Mouse (Mus musculus): ENCODE data around the gene 1810055G02Rik. TPM values are rescaled to one million over a fixed set of nuclear protein-coding genes. Genes with fewer than 3 reads are reported as not detected.

Gene 1810055G02Rik
- polyA plus RNA-seq, 1 experiment from 2014 or later = 15.9 TPM

DNA sequence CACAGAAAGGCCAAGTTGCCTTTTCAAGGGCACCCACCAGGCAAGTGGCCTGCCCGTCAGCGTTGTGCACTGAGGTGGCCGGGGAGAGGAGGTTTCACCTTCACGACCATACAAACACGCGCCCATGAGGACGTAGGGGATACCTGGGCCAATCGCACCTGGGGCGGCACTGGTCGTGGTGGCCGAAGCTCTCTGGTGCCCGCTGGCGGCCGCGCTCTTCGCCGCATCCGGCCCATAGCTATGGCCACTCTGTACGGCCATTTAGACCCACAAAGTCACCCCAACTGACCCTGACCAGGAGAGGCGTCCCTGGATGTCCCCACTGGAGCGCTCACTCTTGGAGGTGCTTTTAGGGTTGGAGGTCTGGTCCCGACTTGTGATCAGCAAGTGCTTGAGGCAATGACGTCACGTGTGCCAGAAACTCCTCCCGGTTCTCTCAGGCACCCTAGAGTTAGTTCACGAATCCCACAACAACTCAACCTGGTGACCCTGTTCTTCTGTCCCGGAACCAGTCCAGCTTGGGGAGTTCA lies 11.3 kb downstream of the 1810055G02Rik start:
- Histone ChIP-seq H3K27ac (0 out of 2 replicates have a peak overlapping the region, but pooled peaks have one; percentile 9), H3K36me3 (peaks cover 13% of the 10 kb centered on the region), H3K4me2 (peak overlapping the region; percentile 97), H3K9ac (peak overlapping the region; percentile 52), H3K9me3 (replicated peaks) (no peaks in the 10 kb centered on the region), H3K4me3 (peak overlapping the region; percentile 53), H3K27me3 (no peaks in the 10 kb centered on the region), H3K4me1 (replicated peaks) (peaks cover 13% of the 10 kb centered on the region)
- under 1% methylated on average over 27 of the region's 27 CpGs for WGBS
- peak; percentile 71 for ATAC-seq (replicated peaks; ENCODE audit: insufficient number of reproducible peaks, insufficient read depth, low FRiP score, low read depth)

DNA sequence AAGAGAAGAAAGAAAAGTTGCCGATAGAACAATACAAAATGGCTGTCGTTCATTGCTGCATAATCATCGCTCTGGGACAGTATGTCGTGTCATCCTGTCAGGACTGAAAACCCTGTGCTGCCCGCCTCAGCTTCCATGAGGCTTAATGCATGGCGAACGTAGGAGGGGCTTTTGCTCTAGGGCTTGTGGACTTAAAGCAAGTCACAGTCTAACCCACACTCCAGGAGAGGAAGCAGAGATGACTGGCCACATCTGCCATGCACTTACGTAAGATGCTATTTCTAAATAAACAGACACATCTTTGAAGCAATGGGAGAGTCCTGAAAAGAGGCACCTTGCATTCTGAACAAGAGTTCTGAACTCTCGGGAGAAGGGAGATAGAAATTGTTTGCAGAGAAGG lies 15.1 kb downstream of the 1810055G02Rik start:
- Histone ChIP-seq H3K9ac (no peak overlapping the region), H3K4me1 (replicated peaks) (peaks cover 13% of the 10 kb centered on the region), H3K4me3 (no peak overlapping the region), H3K27ac (no peak overlapping the region), H3K4me2 (no peak overlapping the region), H3K27me3 (no peaks in the 10 kb centered on the region), H3K36me3 (no peaks in the 10 kb centered on the region), H3K9me3 (replicated peaks) (no peaks in the 10 kb centered on the region)
- WGBS = 90% methylated on average over 9 of the region's 9 CpGs
- ATAC-seq (replicated peaks; ENCODE audit: insufficient number of reproducible peaks, insufficient read depth, low FRiP score, low read depth) = no peak

GRCm38 (mm10) chr19:3723904-3724303 lies 15.8 kb downstream of the 1810055G02Rik start:
- Histone ChIP-seq H3K4me3 (no peak overlapping the region), H3K9me3 (replicated peaks) (no peaks in the 10 kb centered on the region), H3K27ac (no peak overlapping the region), H3K27me3 (no peaks in the 10 kb centered on the region), H3K4me1 (replicated peaks) (peaks cover 11% of the 10 kb centered on the region), H3K9ac (no peak overlapping the region), H3K36me3 (no peaks in the 10 kb centered on the region), H3K4me2 (no peak overlapping the region)
- 79% methylated on average over 4 of the region's 4 CpGs for WGBS
- no peak for ATAC-seq (replicated peaks; ENCODE audit: insufficient number of reproducible peaks, insufficient read depth, low FRiP score, low read depth)

- no peak overlapping the region for H3K9ac ChIP-seq
- WGBS = 23% methylated on average over 1 of the region's 1 CpGs
These were observed 16.7 kb downstream of the 1810055G02Rik start for GRCm38 (mm10) chr19:3724779-3725178.

DNA sequence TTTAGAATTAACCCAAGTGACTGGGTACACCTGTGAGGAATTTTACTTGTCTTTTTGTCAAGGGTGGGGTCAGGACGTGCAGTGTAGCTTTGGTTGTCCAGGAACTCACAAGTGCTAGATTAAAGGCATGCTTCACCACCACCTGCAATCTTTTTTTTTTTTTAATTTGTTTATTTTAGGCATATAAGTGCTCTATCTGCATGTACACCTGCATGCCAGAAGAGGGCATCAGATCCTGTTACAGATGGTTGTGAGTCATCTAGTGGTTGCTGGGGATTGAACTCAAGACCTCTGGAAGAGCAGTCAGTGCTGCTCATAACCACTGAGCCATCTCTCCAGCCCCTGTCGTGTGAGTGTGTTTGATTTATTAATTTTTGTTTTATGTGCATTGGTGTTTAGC lies 20.8 kb downstream of the 1810055G02Rik start:
- H3K9ac ChIP-seq = no peak overlapping the region
- no peaks in the 10 kb centered on the region for H3K36me3 ChIP-seq
- H3K27me3 ChIP-seq = no peaks in the 10 kb centered on the region
- H3K4me1 ChIP-seq (replicated peaks) = no peaks in the 10 kb centered on the region
- H3K4me3 ChIP-seq = no peak overlapping the region
- no peaks in the 10 kb centered on the region for H3K9me3 ChIP-seq (replicated peaks)
- no peak for ATAC-seq (replicated peaks; ENCODE audit: insufficient number of reproducible peaks, insufficient read depth, low FRiP score, low read depth)
- no peak overlapping the region for H3K27ac ChIP-seq
- H3K4me2 ChIP-seq = no peak overlapping the region
- 66% methylated on average over 2 of the region's 2 CpGs for WGBS

More at GRCm38 (mm10) chr19:3724779-3725178, 16.7 kb downstream of the 1810055G02Rik start:
- Histone ChIP-seq H3K9me3 (replicated peaks) (no peaks in the 10 kb centered on the region), H3K36me3 (no peaks in the 10 kb centered on the region), H3K27ac (no peak overlapping the region), H3K4me3 (no peak overlapping the region), H3K27me3 (no peaks in the 10 kb centered on the region), H3K4me1 (replicated peaks) (peaks cover 3% of the 10 kb centered on the region; the same call in 1 of the 2 replicates), H3K4me2 (no peak overlapping the region)
- ATAC-seq (replicated peaks; ENCODE audit: insufficient number of reproducible peaks, insufficient read depth, low FRiP score, low read depth) = no peak

- WGBS = 77% methylated on average over 7 of the region's 7 CpGs
- no peak; the same call in 1 of the 2 replicates for ATAC-seq (replicated peaks; ENCODE audit: insufficient number of reproducible peaks, insufficient read depth, low FRiP score, low read depth)
These were observed 22.9 kb downstream of the 1810055G02Rik start for GRCm38 (mm10) chr19:3730781-3731646.

DNA sequence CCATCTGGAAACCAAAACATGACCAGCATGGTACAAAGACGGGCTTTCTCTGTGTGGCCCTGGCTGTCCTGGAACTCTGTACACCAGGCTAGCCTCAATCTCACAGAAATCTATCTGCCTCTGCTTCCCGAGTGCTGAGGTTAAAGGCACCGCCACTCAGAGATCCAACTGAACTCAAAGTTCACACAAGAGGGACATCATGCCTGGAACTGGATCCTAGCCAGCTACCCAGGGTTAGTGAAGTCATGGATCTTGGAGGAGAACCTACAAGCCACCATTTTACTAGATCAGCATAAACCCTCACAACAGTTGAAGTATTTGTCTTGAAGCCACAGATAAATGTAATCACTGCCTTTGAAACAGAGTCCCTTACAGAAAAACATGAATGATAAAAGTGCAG lies 27.9 kb downstream of the 1810055G02Rik start:
- Histone ChIP-seq H3K9ac (no peak overlapping the region), H3K9me3 (replicated peaks) (no peaks in the 10 kb centered on the region), H3K4me2 (no peak overlapping the region), H3K4me3 (no peak overlapping the region), H3K36me3 (no peaks in the 10 kb centered on the region), H3K4me1 (replicated peaks) (no peaks in the 10 kb centered on the region), H3K27ac (no peak overlapping the region), H3K27me3 (no peaks in the 10 kb centered on the region)
- WGBS = 81% methylated on average over 3 of the region's 3 CpGs
- no peak for ATAC-seq (replicated peaks; ENCODE audit: insufficient number of reproducible peaks, insufficient read depth, low FRiP score, low read depth)

More at GRCm38 (mm10) chr19:3730781-3731646, 22.9 kb downstream of the 1810055G02Rik start:
- H3K4me1 ChIP-seq (replicated peaks) = no peaks in the 10 kb centered on the region
- no peaks in the 10 kb centered on the region for H3K27me3 ChIP-seq
- H3K4me2 ChIP-seq = no peak overlapping the region
- no peak overlapping the region for H3K4me3 ChIP-seq
- no peak overlapping the region for H3K27ac ChIP-seq
- no peaks in the 10 kb centered on the region for H3K9me3 ChIP-seq (replicated peaks)
- H3K9ac ChIP-seq = no peak overlapping the region
- no peaks in the 10 kb centered on the region for H3K36me3 ChIP-seq

- Histone ChIP-seq H3K4me3 (no peak overlapping the region), H3K27me3 (no peaks in the 10 kb centered on the region), H3K27ac (no peak overlapping the region), H3K36me3 (no peaks in the 10 kb centered on the region), H3K9ac (no peak overlapping the region), H3K9me3 (replicated peaks) (no peaks in the 10 kb centered on the region), H3K4me1 (replicated peaks) (peaks cover 7% of the 10 kb centered on the region), H3K4me2 (no peak overlapping the region)
- no peak for ATAC-seq (replicated peaks; ENCODE audit: insufficient number of reproducible peaks, insufficient read depth, low FRiP score, low read depth)
- WGBS = 89% methylated on average over 7 of the region's 7 CpGs
These were observed 31.6 kb downstream of the 1810055G02Rik start for GRCm38 (mm10) chr19:3739650-3740049.

DNA sequence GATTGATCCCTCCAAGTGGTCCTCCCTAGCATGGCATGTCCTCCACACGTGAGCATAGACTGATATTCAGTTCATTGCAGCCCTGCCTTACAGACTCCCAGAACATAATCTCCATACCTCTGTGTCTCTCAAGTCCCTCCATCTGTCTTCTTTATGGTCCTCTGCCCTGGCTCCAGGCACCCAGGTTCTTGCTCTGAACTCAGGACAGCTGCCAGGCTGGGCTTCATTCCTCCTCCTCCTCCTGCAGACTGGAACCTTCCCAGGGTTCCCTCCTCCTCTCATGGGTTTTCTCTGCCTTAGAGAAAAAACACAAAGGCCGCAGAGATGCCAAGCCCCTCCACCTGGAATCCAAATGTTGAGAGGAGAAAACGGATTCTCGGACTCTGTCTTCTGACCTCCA lies 34.6 kb downstream of the 1810055G02Rik start:
- H3K4me3 ChIP-seq = no peak overlapping the region
- WGBS = 43% methylated on average over 4 of the region's 4 CpGs
- ATAC-seq (replicated peaks; ENCODE audit: insufficient number of reproducible peaks, insufficient read depth, low FRiP score, low read depth) = no peak

GRCm38 (mm10) chr19:3743362-3743761 lies 35.3 kb downstream of the 1810055G02Rik start:
- 86% methylated on average over 7 of the region's 7 CpGs for WGBS
- H3K4me2 ChIP-seq = peak overlapping the region; percentile 87
- no peaks in the 10 kb centered on the region for H3K9me3 ChIP-seq (replicated peaks)
- no peak for ATAC-seq (replicated peaks; ENCODE audit: insufficient number of reproducible peaks, insufficient read depth, low FRiP score, low read depth)
- H3K27ac ChIP-seq = no peak overlapping the region
- peak overlapping the region; percentile 70; the same call in 1 of the 2 replicates for H3K4me3 ChIP-seq
- peaks cover 7% of the 10 kb centered on the region for H3K4me1 ChIP-seq (replicated peaks)
- H3K36me3 ChIP-seq = no peaks in the 10 kb centered on the region
- H3K27me3 ChIP-seq = no peaks in the 10 kb centered on the region
- no peak overlapping the region for H3K9ac ChIP-seq

More for the DNA sequence above, 34.6 kb downstream of the 1810055G02Rik start:
- H3K36me3 ChIP-seq = no peaks in the 10 kb centered on the region
- peaks cover 7% of the 10 kb centered on the region for H3K4me1 ChIP-seq (replicated peaks)
- no peak overlapping the region for H3K9ac ChIP-seq
- no peaks in the 10 kb centered on the region for H3K27me3 ChIP-seq
- no peak overlapping the region for H3K4me2 ChIP-seq
- no peak overlapping the region for H3K27ac ChIP-seq
- no peaks in the 10 kb centered on the region for H3K9me3 ChIP-seq (replicated peaks)

- Histone ChIP-seq H3K9ac (peak overlapping the region; percentile 70), H3K9me3 (replicated peaks) (no peaks in the 10 kb centered on the region), H3K4me3 (peak overlapping the region; percentile 70), H3K27ac (peak overlapping the region; percentile 67; the same call in 1 of the 2 replicates), H3K4me1 (replicated peaks) (peaks cover 7% of the 10 kb centered on the region), H3K4me2 (peak overlapping the region; percentile 87), H3K36me3 (no peaks in the 10 kb centered on the region), H3K27me3 (no peaks in the 10 kb centered on the region)
- WGBS = 6% methylated on average over 13 of the region's 13 CpGs
- ATAC-seq (replicated peaks; ENCODE audit: insufficient number of reproducible peaks, insufficient read depth, low FRiP score, low read depth) = no peak
These were observed 35.9 kb downstream of the 1810055G02Rik start for GRCm38 (mm10) chr19:3743851-3744512.

Measured in heart, embryonic 15.5 days (tissue).